Mouse (Mus musculus): Measurements from ENCODE around the gene Llcfc1. TPM values are rescaled to one million over a fixed set of nuclear protein-coding genes. Genes with fewer than 3 reads are reported as not detected.

Llcfc1 gene
- total RNA-seq, 2 experiments from 2014 or later, result not detected

DNA sequence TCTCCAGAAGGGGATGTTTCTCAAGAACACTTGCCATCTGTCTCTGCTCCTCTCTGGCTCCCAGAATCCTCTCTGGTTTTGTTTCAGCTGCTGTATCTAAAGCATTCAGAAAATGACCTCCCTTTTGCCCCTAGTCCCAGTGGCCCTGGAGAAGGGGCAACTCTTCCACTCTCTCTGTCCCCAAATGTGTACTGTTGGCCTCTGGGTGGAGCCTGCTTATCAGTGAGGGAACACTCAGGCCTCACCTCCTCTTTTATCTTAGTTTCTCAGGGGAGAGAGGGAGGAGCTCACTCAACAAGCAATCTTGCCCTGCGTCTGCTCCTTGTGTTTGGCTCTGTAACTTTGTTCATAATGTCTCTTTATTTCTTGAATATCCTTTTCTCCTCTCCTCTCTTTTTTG is 19.9 kb downstream of the Llcfc1 start, which contains the start of gene Kel:
Gene Kel, minus strand, starts transcription at position 217 of the 400 bp plus-strand sequence.
- no peak for DNase-seq

- DNase-seq, result no peak
Observed at GRCm38 (mm10) chr6:41706275-41706674, 22.0 kb downstream of the Llcfc1 start.

GRCm38 (mm10) chr6:41710281-41710680 is 26.1 kb downstream of the Llcfc1 start:
- DNase-seq, result no peak

DNA sequence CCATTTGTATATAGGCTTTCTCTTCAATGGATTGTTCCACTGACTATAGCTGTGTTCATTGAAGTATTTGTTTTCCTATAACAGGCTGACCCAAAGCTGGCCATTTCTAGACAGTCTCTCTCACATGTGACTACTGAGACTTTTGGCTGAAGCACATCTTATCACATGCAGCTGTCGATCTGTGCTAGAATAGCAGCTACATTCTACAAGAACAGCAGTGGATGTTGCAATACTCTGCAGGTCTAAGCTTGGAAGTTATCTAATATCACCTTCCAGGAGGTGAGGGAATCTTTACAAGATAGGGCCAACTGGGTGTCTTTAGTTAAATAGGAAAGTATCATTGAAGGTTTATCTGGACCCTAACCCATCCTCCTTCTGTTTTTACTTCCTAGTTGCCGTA is 37.2 kb downstream of the Llcfc1 start:
- no peak for DNase-seq

DNA sequence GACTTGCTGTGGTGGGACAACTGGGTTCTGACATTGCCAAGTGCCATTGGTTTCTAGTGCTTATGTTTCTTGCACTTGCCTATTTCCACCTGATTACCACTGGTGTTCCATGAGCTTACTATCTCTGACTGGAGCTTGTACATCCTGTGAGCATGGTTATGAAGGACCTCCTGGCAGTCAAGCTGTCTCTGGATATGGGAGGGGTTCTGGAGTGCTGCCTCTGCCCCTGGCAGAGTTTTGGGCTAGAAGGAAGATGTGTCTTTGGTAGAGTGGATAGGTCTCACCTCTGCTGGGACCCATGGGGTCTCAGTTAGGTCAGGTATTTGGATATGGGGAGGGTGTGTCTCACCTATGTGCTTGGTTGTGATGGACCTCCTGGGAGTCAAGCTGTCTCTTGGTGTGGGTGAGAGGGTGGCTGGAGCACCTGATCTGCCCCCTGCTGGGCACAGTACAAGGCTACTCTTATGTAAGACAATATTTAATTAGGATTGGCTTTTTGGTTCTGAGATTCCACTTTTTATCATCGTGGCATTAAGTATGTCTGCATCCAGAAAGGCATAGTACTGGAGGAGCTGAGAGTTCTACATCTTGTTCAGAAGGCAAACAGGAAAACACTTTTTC is 43.9 kb downstream of the Llcfc1 start:
- no peak for DNase-seq

DNA sequence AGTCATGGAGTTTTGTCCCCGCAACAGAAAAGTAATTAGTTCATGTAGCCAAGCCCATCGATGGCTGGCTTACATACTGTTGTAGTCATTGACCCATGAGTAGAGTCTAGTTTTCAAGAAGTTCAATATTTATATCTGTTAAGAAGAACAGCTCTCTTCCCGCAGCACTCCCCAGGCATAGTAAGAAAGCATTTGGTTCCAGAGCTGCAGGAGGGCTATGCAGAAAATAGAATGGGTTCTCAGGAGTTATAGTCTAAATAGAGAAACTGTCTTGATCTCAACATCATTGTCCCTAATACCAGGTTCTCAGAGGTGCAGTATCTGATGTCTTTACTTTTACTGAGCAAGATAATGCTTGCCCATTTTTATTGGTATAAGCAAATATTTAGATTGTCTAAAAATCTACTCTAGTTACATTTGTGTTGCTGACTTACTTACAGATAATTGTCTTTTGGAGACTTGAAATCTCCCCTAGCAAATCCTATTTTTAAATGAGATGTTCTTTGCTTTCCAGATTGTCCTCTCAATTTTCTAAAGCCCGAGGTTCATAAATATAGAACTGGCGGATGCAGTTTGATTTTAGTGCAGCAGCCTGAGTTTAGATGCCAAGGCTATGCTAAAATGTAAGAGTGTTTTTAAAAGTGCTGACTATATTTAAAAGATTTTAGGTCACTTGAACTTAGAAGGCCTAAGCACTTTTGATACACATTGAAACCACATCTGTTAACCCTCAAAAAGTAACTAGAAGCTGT is 50.7 kb downstream of the Llcfc1 start:
- no peak for DNase-seq

Other genes starting within 250 kb of the Llcfc1 start
- not detected for gene Gm10334, start 238.3 kb upstream of the Llcfc1 start, total RNA-seq (2021)
- not detected for gene Prss1, start 225.5 kb upstream of the Llcfc1 start, total RNA-seq (2021)
- not detected for gene Prss2, start 162.6 kb upstream of the Llcfc1 start, total RNA-seq (2021)
- 1 to 10 TPM; 2.3 to 3.1 TPM for gene Ephb6, start 78.9 kb upstream of the Llcfc1 start, total RNA-seq (2021)
- gene Trpv6, start 48.0 kb upstream of the Llcfc1 start, total RNA-seq (2021), result not detected
- gene Trpv5, start 3.7 kb upstream of the Llcfc1 start, total RNA-seq (2021), result not detected
- under 1 TPM; 0.41 TPM for gene Kel, start 19.9 kb downstream of the Llcfc1 start, total RNA-seq (2021)
- gene Olfr459, start 90.7 kb downstream of the Llcfc1 start, total RNA-seq (2021), result not detected
- gene Pip, start 163.1 kb downstream of the Llcfc1 start, total RNA-seq (2021), result not detected
- gene Sval2, start 168.6 kb downstream of the Llcfc1 start, total RNA-seq (2021), result not detected

Measured in heart, postnatal 4 days (tissue).